Mouse (Mus musculus) MEL (cell line): ENCODE measurements around the gene Ndufaf2.

Source experiments
- CTCF ChIP-seq, 3 experiments: IDR thresholded peaks in 2 of 3; conservative IDR thresholded peaks in 1 of 3; 2 replicates each; pipeline ENCODE4 v1.5.1; 2011 to 2012; ENCODE audit warnings: low read length in 3 of 3, low read depth in 2 of 3, mild to moderate bottlenecking in 2 of 3, improper control_type of control experiment in 1 of 3, inconsistent platforms in 1 of 3, mixed read lengths in 1 of 3, moderate library complexity in 1 of 3; ENCODE audit not compliant: control insufficient read depth in 1 of 3, insufficient read depth in 1 of 3, poor library complexity in 1 of 3, severe bottlenecking in 1 of 3
- EP300 ChIP-seq, 2 experiments: IDR thresholded peaks; 2 replicates each; pipeline ENCODE4 v1.6.1; 2011; ENCODE audit warnings: improper control_type of control experiment in 2 of 2, low read length in 2 of 2, low read depth in 1 of 2, mild to moderate bottlenecking in 1 of 2
- MAFK ChIP-seq: IDR thresholded peaks from 2 replicates; pipeline ENCODE4 v1.6.1; 2011; ENCODE audit warnings: low read depth, mild to moderate bottlenecking, low read length, improper control_type of control experiment, borderline replicate concordance
- MYC ChIP-seq: IDR thresholded peaks from 2 replicates; pipeline ENCODE4 v1.6.1; 2011; ENCODE audit warnings: low read depth, mild to moderate bottlenecking, low read length, improper control_type of control experiment, moderate library complexity
- NRF1 ChIP-seq: IDR thresholded peaks from 2 replicates; pipeline ENCODE4 v1.6.1; 2014; ENCODE audit warnings: low read depth, mild to moderate bottlenecking, inconsistent platforms, low read length, improper control_type of control experiment, moderate library complexity; ENCODE audit not compliant: poor library complexity, insufficient read depth, severe bottlenecking
- POLR2A ChIP-seq, 2 experiments: IDR thresholded peaks; 2 replicates each; pipeline ENCODE4 v1.6.1; 2011 to 2012; ENCODE audit warnings: low read length in 2 of 2, mild to moderate bottlenecking in 2 of 2, control low read depth in 1 of 2, improper control_type of control experiment in 1 of 2, low read depth in 1 of 2, moderate library complexity in 1 of 2; ENCODE audit not compliant: control insufficient read depth in 1 of 2, insufficient read depth in 1 of 2, poor library complexity in 1 of 2
- SMC3 ChIP-seq: IDR thresholded peaks from 2 replicates; pipeline ENCODE4 v1.6.1; 2011; ENCODE audit warnings: low read depth, low read length, improper control_type of control experiment
- ZC3H11A ChIP-seq: IDR thresholded peaks from 2 replicates; pipeline ENCODE4 v1.6.1; 2012; ENCODE audit warnings: low read depth, mild to moderate bottlenecking, inconsistent platforms, low read length, improper control_type of control experiment

GRCm38 (mm10) chr13:108118188-108118587 lies 40.2 kb downstream of the Ndufaf2 start:
- no peak for TF ChIP-seq CTCF (IDR thresholded peaks at IDR 0.05 in 2 of 3, conservative IDR thresholded peaks at IDR 0.05 in 1 of 3; ENCODE audit: control insufficient read depth in 1 of 3, insufficient read depth in 1 of 3, low read depth in 2 of 3, low read length in 3 of 3, poor library complexity in 1 of 3, severe bottlenecking in 1 of 3)
- TF ChIP-seq EP300 (IDR thresholded peaks at IDR 0.05; ENCODE audit: low read depth in 1 of 2, low read length in 2 of 2) = no peak
- no peak for TF ChIP-seq MYC
- TF ChIP-seq NRF1 = no peak
- TF ChIP-seq POLR2A (IDR thresholded peaks at IDR 0.05; ENCODE audit: control insufficient read depth in 1 of 2, insufficient read depth in 1 of 2, low read depth in 1 of 2, low read length in 2 of 2, poor library complexity in 1 of 2) = no peak
- no peak for TF ChIP-seq ZC3H11A
- no peak for TF ChIP-seq MAFK
- TF ChIP-seq SMC3 = no peak
